Mouse (Mus musculus) lung, adult 2 months (tissue): Measurements from ENCODE around the gene Uck2.

Source experiments
- CTCF ChIP-seq: fragments of 200-500 bp; IDR thresholded peaks from 2 replicates; pipeline ENCODE4 v1.5.1; 2011; ENCODE audit warnings: mild to moderate bottlenecking, low read length, control low read depth; ENCODE audit not compliant: insufficient read depth
- POLR2A ChIP-seq: fragments of 200-500 bp; IDR thresholded peaks from 2 replicates; pipeline ENCODE4 v1.6.1; 2011; ENCODE audit warnings: low read depth, mild to moderate bottlenecking, control low read depth, low read length, borderline replicate concordance; ENCODE audit errors: extremely low read depth

DNA sequence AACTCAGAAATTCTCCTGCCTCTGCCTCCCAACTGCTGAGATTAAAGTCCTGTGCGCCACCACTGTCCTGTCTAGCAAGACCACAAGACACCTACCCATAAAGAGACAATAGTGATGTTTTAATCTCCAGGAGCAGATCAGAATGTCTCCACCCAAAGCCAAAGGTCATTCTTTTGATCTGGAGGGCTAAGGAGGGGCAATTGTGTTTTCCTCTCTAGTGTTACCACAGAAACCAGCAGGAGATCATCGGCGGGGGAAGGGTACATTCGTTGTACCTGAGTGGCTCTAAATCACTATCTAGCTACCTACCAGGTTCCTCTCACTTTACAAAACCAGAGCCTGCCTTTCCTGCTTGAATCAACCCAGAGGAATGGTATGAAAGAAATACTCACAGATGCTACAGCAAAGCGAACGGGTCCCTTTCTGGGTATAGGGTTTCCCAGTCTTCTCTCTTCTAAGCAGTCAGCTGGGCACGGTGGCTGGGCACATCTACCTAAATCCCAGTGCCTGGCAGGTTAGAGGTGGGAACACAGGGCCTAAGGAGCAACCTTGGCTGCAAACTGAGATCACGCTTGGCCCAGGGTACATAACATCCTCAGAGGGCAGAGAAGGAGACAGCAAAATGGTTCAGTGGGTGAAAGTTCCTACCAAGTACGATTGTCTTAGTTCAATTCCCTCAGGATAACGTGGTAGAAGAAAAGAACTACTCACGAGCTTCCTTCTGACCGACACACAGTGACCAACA, 10.3 kb downstream of the Uck2 start:
- TF ChIP-seq CTCF (no peak), POLR2A (no peak)
